Mouse (Mus musculus) forelimb bud, embryonic 11.5 days (tissue): Measurements from ENCODE around the gene Mdga1.

Experiments used
- DNase-seq: peaks from one replicate; pipeline ENCODE4 v3.0.0-alpha.2; 2012; ENCODE audit warnings: low read depth, low spot score

Mdga1 gene

GRCm38 (mm10) chr17:29886655-29887251, 83.1 kb downstream of the Mdga1 start:
- no peak for DNase-seq

- DNase-seq, result no peak
These were observed 83.8 kb downstream of the Mdga1 start for GRCm38 (mm10) chr17:29886061-29886460.

DNA sequence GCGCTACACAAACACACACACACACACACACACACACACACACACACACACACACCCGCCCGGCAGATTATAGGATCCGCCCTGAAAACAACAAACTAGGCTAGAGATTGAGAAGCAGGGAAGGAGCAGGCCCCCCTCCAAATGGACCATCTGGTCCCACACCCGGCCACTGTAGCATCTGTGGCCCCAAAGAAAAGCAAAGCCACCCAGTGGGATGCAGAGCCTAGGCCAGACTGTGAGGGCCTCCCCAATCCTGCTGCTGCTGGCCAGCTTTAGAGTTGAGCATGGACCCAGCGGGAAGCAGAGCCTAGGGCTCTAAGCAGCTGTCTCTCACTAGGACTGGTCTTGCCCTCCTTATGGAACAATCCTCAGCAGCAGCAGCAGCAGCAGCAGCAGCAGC, 85.3 kb downstream of the Mdga1 start:
- DNase-seq, result no peak

- no peak for DNase-seq
These were observed 86.5 kb downstream of the Mdga1 start for GRCm38 (mm10) chr17:29883351-29883750.

DNA sequence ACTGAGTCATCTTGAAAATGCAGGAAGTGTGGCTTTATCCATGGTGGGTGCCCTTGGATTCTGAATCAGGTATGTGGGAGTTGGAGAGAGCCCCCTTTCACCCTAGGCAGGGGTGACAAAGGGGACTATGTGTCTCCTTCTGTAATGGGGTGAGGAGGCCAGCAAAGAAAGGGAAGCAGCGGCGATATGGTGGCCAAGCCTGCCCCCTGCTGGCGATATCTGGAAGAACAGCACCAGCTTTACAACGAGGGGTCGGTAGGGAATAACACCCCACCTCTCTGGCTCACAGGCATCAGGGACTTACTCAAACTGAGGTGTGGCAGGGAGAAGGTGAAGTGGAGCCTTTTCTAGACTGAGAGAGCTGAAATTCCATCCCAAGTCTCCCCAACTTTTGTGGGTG, 87.0 kb downstream of the Mdga1 start:
- DNase-seq, result peak; percentile 71

GRCm38 (mm10) chr17:29880251-29880650, 89.6 kb downstream of the Mdga1 start:
- DNase-seq, result no peak

DNA sequence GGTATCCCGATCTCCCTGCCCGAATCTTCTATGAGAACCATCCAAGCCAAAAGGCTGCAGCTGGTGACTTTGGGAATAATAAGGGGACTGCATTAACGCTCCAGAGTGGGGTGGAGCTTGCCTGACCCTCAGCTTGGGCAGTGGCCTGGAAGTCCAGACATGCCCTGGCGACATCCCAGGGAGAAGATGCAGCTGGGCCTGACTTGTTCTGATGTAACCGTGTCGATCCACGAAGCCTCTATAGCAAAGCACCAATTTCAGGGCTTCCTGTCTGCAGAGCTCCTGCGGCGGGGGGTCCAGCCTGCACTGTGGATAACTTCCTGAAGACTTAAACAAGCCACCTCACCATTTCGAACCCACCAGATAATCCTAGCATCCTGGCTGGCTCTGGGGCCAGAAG, 90.9 kb downstream of the Mdga1 start:
- DNase-seq, result no peak

DNA sequence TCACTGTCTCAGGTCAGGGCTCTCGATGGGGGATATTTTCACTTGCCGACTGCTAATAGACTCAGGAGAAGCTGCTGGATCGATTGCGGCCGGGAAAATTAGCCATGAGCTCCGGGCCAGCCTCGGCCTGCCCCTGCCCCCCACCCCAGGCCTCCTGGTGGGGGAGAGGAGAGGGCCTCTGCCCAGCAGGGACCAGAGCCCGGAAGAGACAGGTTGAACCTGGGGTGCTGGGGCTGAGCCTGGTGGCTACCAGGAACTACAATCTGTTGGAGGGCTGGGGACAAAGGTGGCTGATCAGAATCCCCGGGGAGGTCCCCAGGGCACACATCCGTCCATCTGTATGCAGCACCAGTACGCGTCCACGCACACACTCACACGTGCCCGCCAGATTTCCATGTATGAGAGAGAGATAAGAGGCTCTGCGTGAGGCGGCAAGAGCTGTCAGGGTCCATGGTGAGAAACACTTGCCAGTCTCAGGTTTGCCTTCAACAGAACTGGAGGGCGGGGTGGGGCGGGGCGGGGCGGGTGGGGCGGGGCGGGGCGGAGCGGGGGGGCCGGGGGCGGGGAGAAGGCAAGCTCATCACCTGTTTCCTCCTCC, 95.7 kb downstream of the Mdga1 start:
- no peak for DNase-seq

GRCm38 (mm10) chr17:29873580-29874015, 96.3 kb downstream of the Mdga1 start:
- no peak for DNase-seq

GRCm38 (mm10) chr17:29870316-29870715, 99.6 kb downstream of the Mdga1 start:
- no peak for DNase-seq

DNA sequence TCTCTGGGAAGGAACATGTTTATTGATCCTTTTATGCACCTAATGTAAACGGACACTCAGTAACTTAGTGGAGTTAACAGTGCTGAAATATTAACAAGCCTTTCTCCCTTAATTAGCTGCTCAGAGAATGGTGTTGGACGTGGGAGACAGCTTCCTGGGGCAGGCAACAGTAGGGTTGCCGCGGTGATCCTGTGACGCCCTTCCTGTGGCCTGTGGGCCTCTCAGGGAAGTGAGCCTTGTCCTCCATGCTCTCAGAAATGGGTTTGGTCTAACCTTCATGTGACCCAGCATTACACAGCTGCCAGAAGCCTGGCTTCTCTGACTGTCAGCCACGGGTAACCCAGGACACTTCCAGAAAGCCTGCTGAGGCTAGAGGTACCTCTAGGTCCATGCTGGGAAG, 104.0 kb downstream of the Mdga1 start:
- DNase-seq, result no peak

DNA sequence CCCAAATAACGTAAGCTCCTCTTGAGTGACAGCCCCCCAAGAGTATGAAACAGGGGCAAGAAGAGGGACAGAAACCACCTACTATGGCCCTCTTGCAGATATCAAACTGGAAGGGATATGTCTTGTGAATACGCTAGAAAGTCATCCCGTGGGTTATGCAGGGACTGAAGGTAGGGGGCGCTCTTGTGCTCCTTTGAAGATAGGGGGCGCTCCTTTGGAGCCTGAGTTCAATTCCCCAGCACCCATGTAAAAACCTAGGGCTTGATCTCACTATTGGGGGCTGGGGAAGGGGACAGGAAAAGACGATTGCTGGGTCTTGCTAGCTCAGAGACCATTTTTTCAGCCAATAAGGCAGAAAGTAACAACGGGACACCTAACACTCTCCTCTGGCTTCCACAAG, 105.4 kb downstream of the Mdga1 start:
- DNase-seq, result no peak

GRCm38 (mm10) chr17:29859788-29860283, 110.1 kb downstream of the Mdga1 start:
- no peak for DNase-seq

DNA sequence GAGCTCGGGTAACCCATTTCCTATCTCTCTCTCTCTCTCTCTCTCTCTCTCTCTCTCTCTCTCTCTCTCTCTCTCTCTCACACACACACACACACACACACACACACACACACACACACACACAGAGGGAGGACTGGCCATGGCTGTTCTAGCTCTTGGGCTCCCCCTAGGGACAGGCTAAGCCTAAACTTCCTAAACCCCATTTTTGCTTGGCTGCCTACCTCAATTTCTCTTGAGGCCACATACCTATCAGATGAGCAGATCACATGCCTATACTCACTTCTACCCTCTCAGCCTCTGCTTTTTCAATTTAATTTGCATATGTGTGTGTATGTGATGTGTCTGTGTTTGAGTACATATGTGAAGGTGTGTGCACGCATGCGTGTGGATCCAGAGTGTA, 111.1 kb downstream of the Mdga1 start:
- DNase-seq, result no peak

DNA sequence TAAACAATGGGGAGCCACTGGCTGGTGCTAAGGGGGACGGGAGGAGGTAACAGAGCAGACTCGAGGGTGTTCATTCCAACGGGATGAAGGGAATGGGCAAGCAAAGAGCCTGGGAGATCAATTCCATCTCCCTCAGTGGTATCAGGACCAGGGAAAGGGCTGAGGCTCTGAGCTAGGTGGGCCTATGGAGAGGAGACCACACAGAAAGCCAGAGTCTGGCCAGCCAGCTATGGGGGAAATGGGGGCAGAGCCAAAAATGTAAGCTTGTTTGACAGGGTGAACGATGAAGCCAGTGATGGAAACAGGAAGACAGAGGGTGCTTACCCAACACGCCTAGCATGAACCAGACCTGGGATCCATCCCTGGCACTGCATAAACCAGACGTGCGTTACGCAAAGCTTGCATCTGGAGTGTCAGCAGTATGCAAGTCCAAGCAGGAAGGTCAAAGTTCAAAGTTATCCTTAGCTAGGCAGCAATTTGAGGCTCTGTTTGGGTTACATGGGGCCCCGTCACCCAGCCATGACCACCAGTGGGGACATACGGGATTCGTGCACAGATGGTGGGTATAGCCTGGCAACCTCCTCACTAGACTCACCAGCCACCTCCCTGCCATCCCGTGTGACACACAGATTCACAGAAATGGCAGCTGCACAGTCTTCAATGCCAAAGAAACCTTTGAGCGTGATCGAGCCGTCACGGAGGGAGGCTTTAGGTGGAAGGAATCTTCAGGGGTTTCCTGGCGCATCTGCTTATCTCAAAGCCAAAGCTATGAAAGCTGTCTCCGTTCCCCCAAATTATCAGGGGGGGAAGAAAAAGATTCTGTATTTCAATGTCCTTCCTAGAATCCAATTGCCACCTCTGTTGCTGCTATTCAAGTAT, 113.9 kb downstream of the Mdga1 start:
- DNase-seq, result no peak

DNA sequence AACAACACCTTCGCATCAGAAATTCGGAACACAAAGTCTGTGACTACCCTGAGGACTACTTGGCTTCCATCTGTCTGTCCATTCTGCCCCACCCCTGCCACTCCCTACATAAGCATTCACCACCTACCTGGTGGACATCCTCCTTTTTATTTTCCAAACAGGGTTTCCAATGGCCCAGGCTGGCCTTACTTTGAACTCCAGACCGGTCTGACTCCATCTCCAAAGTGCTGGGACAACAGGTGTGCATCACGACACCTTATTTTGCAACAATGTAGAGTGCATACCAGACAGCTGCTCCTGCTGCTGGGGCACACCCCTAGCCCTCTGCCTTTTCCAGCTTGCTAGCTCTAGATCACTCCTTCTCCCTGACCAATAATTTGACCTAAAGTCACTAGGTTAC, 115.1 kb downstream of the Mdga1 start:
- DNase-seq, result no peak

DNA sequence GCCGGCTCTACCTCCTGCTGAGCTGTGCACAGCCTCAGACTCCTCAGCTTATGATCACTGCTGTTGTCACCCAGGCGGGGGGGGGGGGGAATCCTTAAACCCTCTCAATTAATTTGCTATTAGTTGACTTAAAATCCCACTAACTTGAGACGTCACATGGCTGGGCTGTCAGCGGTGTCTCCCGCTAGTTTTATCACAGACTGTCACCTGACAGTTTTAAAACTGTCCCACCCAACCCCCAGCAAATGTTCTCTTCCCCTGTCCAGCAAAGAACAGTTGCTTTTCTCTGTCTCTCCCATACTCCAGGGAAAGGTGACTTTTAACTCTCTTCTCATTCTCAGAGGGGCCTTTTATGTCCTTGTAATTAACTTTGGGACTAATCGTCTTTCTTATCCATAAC, 115.5 kb downstream of the Mdga1 start:
- no peak for DNase-seq

DNA sequence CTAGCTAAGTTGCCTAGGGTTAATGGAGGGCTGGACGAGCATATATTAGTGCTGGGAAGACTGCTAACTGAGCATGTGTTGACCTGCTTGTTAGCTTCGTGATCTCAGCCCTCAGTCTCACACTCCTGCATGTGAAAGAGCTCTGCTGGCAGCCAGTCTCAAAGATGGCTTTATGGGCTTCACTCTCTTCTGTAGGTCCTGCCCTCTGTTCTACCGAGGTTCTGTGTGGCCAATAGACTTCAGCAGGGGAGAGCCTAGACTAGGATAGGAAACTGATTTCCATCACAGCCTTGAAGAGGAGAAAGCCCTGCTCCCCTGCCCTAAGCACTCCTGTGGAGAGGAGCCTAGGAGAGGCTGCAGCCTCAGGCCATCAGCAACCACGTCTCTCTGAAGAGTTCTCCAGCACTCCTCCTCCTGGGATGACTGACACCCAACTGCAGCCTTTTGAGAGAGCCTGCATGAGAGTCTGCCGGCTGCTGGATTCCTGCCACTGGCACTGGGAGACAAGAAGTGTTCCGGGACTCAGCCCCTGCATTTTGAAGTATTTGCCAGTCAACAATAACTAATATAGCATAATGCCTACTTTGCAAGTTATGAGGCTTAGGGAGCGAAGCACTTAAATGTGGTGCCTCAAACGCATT, 116.9 kb downstream of the Mdga1 start:
- no peak for DNase-seq

- DNase-seq, result no peak
These were observed 120.5 kb downstream of the Mdga1 start for GRCm38 (mm10) chr17:29849436-29849797.

- DNase-seq, result peak; percentile 63
These were observed 121.0 kb downstream of the Mdga1 start for GRCm38 (mm10) chr17:29848793-29849435.

DNA sequence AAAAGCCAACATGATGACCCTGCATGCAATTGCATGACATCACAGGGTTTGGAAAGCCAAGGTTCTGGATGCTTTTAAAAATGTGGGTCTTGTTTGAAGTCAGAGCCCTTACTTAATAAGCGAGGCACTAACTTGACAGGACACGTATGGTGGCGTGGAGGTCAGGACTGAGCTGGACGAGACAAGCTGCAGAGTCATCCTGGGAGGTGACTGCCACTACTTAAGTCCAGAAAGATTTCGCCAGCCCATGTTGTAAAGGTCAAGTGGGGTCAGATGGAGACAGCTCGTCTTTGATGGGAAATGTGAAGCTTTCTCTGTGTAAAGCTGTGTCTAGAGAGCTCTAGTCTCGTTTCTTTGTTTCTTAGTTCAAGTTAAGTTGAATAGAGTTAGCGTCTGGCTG, 122.6 kb downstream of the Mdga1 start:
- no peak for DNase-seq

GRCm38 (mm10) chr17:29846284-29846683, 123.6 kb downstream of the Mdga1 start:
- DNase-seq, result no peak
